Mouse (Mus musculus) layer of hippocampus, adult 18-20 months (tissue): ENCODE measurements at regions not wholly inside any gene's neighbourhood (a gene's known extent, or its start where the extent isn't known, plus 50 kb on each side); places are given as distances from the start of the nearest gene placed in this dataset.
A peak's percentile ranks its signal among the peaks of the same experiment; 100 is the strongest.
"Not testable (repeated sequence)": the region's sequence is repeated elsewhere in the genome, so short reads cannot be mapped to it uniquely, and the experiment has no call there.

Experiments used
- DNase-seq, 2 experiments: peaks; one replicate each; pipeline ENCODE4 v3.0.0; 2022; ENCODE audit warnings: low spot score in 2 of 2

- peak in 1 of 2 experiments; percentile 46 for DNase-seq
These were observed 188.8 kb upstream of the Dmac1 start for GRCm38 (mm10) chr4:75466880-75467327.

DNA sequence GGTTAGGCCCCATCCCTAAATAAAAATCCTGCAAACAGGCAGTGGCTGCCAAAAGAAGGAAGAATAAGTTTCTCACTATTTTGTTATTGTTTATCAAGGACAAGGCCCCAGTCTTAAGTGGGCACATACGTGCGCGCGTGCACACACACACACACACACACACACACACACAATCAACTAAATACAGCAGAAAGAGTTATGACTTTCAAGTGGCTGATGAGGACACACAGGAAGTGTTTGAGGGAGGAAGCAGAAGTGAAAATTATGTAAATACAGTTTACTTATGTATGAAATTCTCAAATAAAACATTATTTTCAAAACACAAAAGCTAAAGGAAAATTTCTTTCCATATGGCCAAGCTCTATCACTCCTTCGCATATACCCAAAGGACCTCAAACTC is 185.5 kb upstream of the Dmac1 start:
- no peak for DNase-seq

GRCm38 (mm10) chr4:75449478-75449877 is 171.4 kb upstream of the Dmac1 start:
- no peak for DNase-seq

GRCm38 (mm10) chr4:75423296-75423695 is 145.2 kb upstream of the Dmac1 start:
- no peak for DNase-seq

- not testable (repeated sequence) for DNase-seq
These were observed 122.6 kb upstream of the Dmac1 start for GRCm38 (mm10) chr4:75400754-75401153.

DNA sequence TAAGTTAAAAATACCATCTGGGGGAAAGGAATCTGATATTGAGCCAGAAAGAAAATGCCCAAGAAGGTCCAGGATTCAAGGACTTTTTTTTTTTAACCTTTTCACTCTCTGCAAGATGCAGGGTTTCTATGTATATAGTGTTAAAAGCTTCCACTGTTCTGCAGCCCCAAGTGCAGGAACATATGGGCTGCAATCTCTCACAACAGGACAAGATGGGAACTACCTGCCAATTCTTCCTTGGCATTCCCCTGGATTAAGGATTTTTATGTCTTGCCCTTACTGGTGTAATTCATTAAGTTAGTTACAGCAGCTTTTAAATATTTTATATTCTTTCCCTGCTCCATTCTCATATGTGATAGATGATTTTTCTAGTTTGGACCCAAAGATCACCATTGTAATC is 116.9 kb upstream of the Dmac1 start:
- DNase-seq = no peak

DNA sequence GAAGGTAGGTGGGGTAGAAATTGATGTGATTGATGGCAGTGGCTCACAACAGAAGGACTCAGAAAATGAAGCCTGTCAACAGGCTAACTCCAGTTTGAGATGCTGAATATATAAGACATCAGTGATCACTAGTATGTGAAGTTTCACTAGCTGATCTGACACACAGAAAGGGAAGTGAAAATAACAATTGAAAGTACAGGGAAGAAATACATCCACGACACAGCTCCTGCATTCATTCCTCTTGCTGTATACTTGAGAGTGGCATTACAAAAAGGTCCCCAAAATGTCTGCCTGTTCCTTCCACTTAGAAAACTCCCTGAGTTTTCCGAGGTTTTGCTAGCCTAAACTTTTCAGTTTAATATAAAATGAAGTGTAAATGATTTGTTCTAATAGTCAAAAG is 116.2 kb upstream of the Dmac1 start:
- DNase-seq = no peak

- DNase-seq = no peak
These were observed 108.3 kb upstream of the Dmac1 start for GRCm38 (mm10) chr4:75386271-75386938.

DNA sequence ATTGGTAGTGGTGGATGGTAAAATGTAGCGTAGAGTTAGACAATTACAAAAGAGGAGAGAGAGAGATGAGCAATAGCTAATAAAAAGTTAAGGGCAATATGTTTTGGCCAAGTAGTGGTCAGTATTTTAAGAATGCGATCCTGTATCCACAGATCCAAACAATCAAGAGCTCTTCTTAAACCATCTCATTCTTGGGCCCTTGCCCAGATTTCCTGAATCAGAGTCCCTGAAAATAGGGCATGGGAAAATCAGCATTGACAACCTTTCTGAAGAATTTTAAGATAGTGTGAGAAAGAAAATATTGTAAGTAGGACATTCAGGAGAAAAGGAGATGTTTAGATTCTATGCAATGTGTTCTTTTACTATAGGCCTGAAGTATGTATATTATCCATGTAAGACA is 81.4 kb upstream of the Dmac1 start:
- no peak for DNase-seq

DNA sequence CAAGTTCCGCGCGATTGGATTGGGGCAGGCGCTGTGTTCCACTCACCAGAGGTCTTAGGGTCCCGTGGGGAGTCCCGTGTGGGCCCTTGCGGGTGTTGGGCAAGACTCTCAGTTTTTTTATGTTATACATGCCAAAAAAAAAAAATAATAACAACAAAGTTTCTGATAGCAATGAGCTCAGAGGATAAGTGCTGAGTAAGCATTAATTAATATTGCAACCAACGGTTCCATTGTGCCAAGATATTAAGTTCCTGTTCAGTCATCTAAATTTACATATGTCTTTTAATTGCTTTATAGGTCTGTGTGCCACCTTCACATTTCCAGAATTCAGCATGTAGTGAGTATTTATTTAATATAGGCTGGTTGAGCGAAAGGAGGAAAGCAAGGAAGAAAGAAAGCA is 77.5 kb upstream of the Dmac1 start:
- no peak for DNase-seq

DNA sequence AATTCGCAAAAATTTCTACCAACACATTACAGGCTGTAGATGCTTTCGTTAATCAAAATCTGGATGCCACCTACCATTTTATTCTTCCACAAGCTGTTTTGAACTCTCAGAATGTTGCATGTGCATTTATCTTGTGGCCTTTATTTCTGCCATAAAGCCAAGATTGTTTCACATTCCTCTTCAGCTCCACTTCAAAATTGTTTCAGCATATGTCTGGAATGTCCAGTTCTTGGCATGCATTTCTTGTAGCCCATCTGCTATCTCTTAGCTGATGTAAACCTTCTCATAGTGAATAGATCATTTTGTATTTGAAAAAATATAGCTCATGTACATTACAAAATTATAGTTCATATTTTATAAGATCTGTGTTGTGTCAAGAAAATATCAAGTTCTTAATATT is 56.4 kb upstream of the Dmac1 start:
- DNase-seq = peak in 1 of 2 experiments; percentile 7

- no peak for DNase-seq
These were observed 54.7 kb upstream of the Dmac1 start for GRCm38 (mm10) chr4:75332791-75333190.

GRCm38 (mm10) chr4:75329511-75330171 is 51.5 kb upstream of the Dmac1 start:
- DNase-seq = no peak
